Mouse (Mus musculus): ENCODE data around the gene Frmpd1.

GRCm38 (mm10) chr4:45158608-45159007 lies 26.1 kb upstream of the Frmpd1 start:
- TF ChIP-seq CTCF (IDR thresholded peaks at IDR 0.05 in 2 of 3, conservative IDR thresholded peaks at IDR 0.05 in 1 of 3; ENCODE audit: control insufficient read depth in 1 of 3, insufficient read depth in 1 of 3, low read depth in 2 of 3, low read length in 3 of 3, poor library complexity in 1 of 3, severe bottlenecking in 1 of 3): peak in 1 of 3 experiments; percentile 13; a peak in 2 of 6 replicates
- TF ChIP-seq MYB (IDR thresholded peaks at IDR 0.05; ENCODE audit: low read depth, low read length): no peak
- TF ChIP-seq POLR2A (IDR thresholded peaks at IDR 0.05; ENCODE audit: control insufficient read depth in 1 of 2, insufficient read depth in 1 of 2, low read depth in 1 of 2, low read length in 2 of 2, poor library complexity in 1 of 2): no peak
- TF ChIP-seq UBTF (IDR thresholded peaks at IDR 0.05; ENCODE audit: borderline replicate concordance, insufficient read depth, low read depth, low read length): no peak
- TF ChIP-seq ZC3H11A (IDR thresholded peaks at IDR 0.05; ENCODE audit: low read depth, low read length): no peak
- TF ChIP-seq POLR2AphosphoS2 (IDR thresholded peaks at IDR 0.05; ENCODE audit: low read length): no peak
- TF ChIP-seq MAZ (IDR thresholded peaks at IDR 0.05; ENCODE audit: low read depth, low read length): no peak
- TF ChIP-seq EP300 (IDR thresholded peaks at IDR 0.05; ENCODE audit: low read depth in 1 of 2, low read length in 2 of 2): peak; percentile 42 to 51; a peak in 2 of 4 replicates
- 0 out of 2 replicates have a peak, but pooled peaks have one; percentile 33 for TF ChIP-seq GATA1 (IDR thresholded peaks at IDR 0.05; ENCODE audit: low read depth, low read length)
- TF ChIP-seq JUND (IDR thresholded peaks at IDR 0.05; ENCODE audit: low read depth, low read length): no peak
- TF ChIP-seq SIN3A (IDR thresholded peaks at IDR 0.05; ENCODE audit: low read length): no peak
- TF ChIP-seq ELF1 (IDR thresholded peaks at IDR 0.05; ENCODE audit: low read depth, low read length): no peak
- no peak for TF ChIP-seq MEF2A (IDR thresholded peaks at IDR 0.05; ENCODE audit: extremely low read depth, insufficient replicate concordance, low read depth, low read length, poor library complexity, severe bottlenecking)
- TF ChIP-seq HCFC1 (IDR thresholded peaks at IDR 0.05; ENCODE audit: low read depth, low read length): no peak

All from MEL (cell line).